Mouse (Mus musculus): ENCODE results near the gene Tff1.

- TF ChIP-seq POLR2A (IDR thresholded peaks at IDR 0.05; ENCODE audit: control insufficient read depth in 1 of 2, insufficient read depth in 1 of 2, low read depth in 1 of 2, low read length in 2 of 2, poor library complexity in 1 of 2) (no peak), CTCF (IDR thresholded peaks at IDR 0.05 in 2 of 3, conservative IDR thresholded peaks at IDR 0.05 in 1 of 3; ENCODE audit: control insufficient read depth in 1 of 3, insufficient read depth in 1 of 3, low read depth in 2 of 3, low read length in 3 of 3, poor library complexity in 1 of 3, severe bottlenecking in 1 of 3) (peak; percentile 85 to 98 (median 90)), UBTF (IDR thresholded peaks at IDR 0.05; ENCODE audit: borderline replicate concordance, insufficient read depth, low read depth, low read length) (no peak), ZC3H11A (IDR thresholded peaks at IDR 0.05; ENCODE audit: low read depth, low read length) (peak; percentile 97), HCFC1 (IDR thresholded peaks at IDR 0.05; ENCODE audit: low read depth, low read length) (no peak), MEF2A (IDR thresholded peaks at IDR 0.05; ENCODE audit: extremely low read depth, insufficient replicate concordance, low read depth, low read length, poor library complexity, severe bottlenecking) (no peak), USF1 (IDR thresholded peaks at IDR 0.05; ENCODE audit: low read depth, low read length) (no peak), EP300 (IDR thresholded peaks at IDR 0.05; ENCODE audit: low read depth in 1 of 2, low read length in 2 of 2) (no peak), USF2 (IDR thresholded peaks at IDR 0.05; ENCODE audit: borderline replicate concordance in 1 of 2, insufficient read depth in 1 of 2, low read depth in 1 of 2, low read length in 2 of 2) (no peak), BHLHE40 (IDR thresholded peaks at IDR 0.05; ENCODE audit: borderline replicate concordance, low read depth, low read length) (no peak), TAL1 (IDR thresholded peaks at IDR 0.05; ENCODE audit: low read length) (no peak), GABPA (IDR thresholded peaks at IDR 0.05; ENCODE audit: low read depth, low read length) (no peak), MXI1 (IDR thresholded peaks at IDR 0.05; ENCODE audit: low read depth, low read length) (no peak)
Observed at GRCm38 (mm10) chr17:31138398-31138797, 26.7 kb downstream of the Tff1 start.
